Mouse (Mus musculus): ENCODE measurements around the gene Zbp1. TPM values are rescaled to one million over a fixed set of nuclear protein-coding genes. Genes with fewer than 3 reads are reported as not detected.

Gene Zbp1
- polyA plus RNA-seq, 1 experiment: 0.08 TPM

- TF ChIP-seq MYOD1 (IDR thresholded peaks at IDR 0.05; ENCODE audit: control insufficient read depth, insufficient read length, low read depth): no peak
- no peak for TF ChIP-seq FOSL1 (IDR thresholded peaks at IDR 0.05; ENCODE audit: insufficient read depth, low read length, poor library complexity, severe bottlenecking)
- TF ChIP-seq MYOG (IDR thresholded peaks at IDR 0.05; ENCODE audit: control insufficient read depth, extremely low read depth, insufficient read length): no peak
- no peak for TF ChIP-seq CEBPB (IDR thresholded peaks at IDR 0.05; ENCODE audit: low read depth)
- no peak for TF ChIP-seq CTCF (IDR thresholded peaks at IDR 0.05; ENCODE audit: control insufficient read depth, insufficient read depth, insufficient read length)
- TF ChIP-seq USF1 (IDR thresholded peaks at IDR 0.05; ENCODE audit: low read depth): no peak
- no peak for TF ChIP-seq MAX (IDR thresholded peaks at IDR 0.05)
- no peaks in the 10 kb centered on the region for H3K79me3 ChIP-seq (ENCODE audit: low read depth)
- peaks cover 4% of the 10 kb centered on the region for H3K27me3 ChIP-seq (ENCODE audit: control insufficient read depth, insufficient read depth, insufficient read length)
- H3ac ChIP-seq (ENCODE audit: control insufficient read depth, insufficient read length, low read depth): no peak overlapping the region
- H3K36me3 ChIP-seq (ENCODE audit: control insufficient read depth, insufficient read depth): no peaks in the 10 kb centered on the region
- no peaks in the 10 kb centered on the region for H3K79me2 ChIP-seq (ENCODE audit: control insufficient read depth, insufficient read depth)
- no peak overlapping the region for H3K4me3 ChIP-seq (ENCODE audit: insufficient read depth, poor library complexity, severe bottlenecking)
Observed at GRCm38 (mm10) chr2:173202924-173203689, 15.6 kb downstream of the Zbp1 start.

GRCm38 (mm10) chr2:173194796-173195195, 23.9 kb downstream of the Zbp1 start:
- no peak for TF ChIP-seq MYOD1 (IDR thresholded peaks at IDR 0.05; ENCODE audit: control insufficient read depth, insufficient read length, low read depth)
- no peak for TF ChIP-seq CTCF (IDR thresholded peaks at IDR 0.05; ENCODE audit: control insufficient read depth, insufficient read depth, insufficient read length)
- no peak for TF ChIP-seq MYOG (IDR thresholded peaks at IDR 0.05; ENCODE audit: control insufficient read depth, extremely low read depth, insufficient read length)
- no peak for TF ChIP-seq USF1 (IDR thresholded peaks at IDR 0.05; ENCODE audit: low read depth)
- TF ChIP-seq CEBPB (IDR thresholded peaks at IDR 0.05; ENCODE audit: low read depth): no peak
- no peak for TF ChIP-seq FOSL1 (IDR thresholded peaks at IDR 0.05; ENCODE audit: insufficient read depth, low read length, poor library complexity, severe bottlenecking)
- TF ChIP-seq MAX (IDR thresholded peaks at IDR 0.05): no peak
- Histone ChIP-seq H3K79me2 (ENCODE audit: control insufficient read depth, insufficient read depth) (no peaks in the 10 kb centered on the region), H3ac (ENCODE audit: control insufficient read depth, insufficient read length, low read depth) (no peak overlapping the region), H3K79me3 (ENCODE audit: low read depth) (no peaks in the 10 kb centered on the region), H3K4me3 (ENCODE audit: insufficient read depth, poor library complexity, severe bottlenecking) (no peak overlapping the region), H3K36me3 (ENCODE audit: control insufficient read depth, insufficient read depth) (no peaks in the 10 kb centered on the region), H3K27me3 (ENCODE audit: control insufficient read depth, insufficient read depth, insufficient read length) (no peaks in the 10 kb centered on the region)

DNA sequence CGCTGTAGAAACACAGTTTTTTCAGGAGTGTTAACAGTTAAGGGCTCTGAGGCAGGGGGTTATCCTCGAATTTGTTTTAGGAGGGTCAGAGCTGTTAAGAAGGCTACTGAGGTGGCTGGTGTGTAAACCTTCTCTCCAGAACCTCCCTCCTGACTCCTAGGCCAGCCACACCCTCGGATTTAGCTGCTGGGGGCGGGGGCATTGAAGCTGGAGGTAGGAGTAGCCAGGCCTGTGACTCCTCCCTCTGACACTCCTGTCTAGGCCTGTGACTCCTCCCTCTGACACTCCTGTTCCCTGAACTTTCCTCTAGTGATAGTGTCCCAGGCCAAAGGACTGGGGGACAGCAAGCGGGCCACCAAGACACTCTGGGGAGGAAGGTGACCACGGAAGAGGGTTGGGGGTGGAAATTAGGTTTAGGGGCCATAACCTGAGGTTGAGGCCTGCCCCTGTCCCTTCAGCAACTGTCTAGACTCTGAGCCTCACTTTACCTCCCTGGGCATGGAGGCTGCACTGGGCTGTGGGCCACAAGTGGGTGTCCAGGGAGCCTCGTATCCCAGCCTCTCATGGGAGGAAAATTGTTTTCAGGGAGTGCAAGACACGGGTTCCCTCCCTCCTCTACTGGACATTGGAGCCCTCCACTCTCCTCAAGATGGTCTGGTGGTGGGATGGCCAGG, 31.4 kb downstream of the Zbp1 start:
- no peak overlapping the region for H3ac ChIP-seq (ENCODE audit: control insufficient read depth, insufficient read length, low read depth)
- H3K27me3 ChIP-seq (ENCODE audit: control insufficient read depth, insufficient read depth, insufficient read length): peaks cover 6% of the 10 kb centered on the region
- H3K79me3 ChIP-seq (ENCODE audit: low read depth): no peaks in the 10 kb centered on the region
- H3K4me3 ChIP-seq (ENCODE audit: insufficient read depth, poor library complexity, severe bottlenecking): no peak overlapping the region
- no peaks in the 10 kb centered on the region for H3K36me3 ChIP-seq (ENCODE audit: control insufficient read depth, insufficient read depth)
- H3K79me2 ChIP-seq (ENCODE audit: control insufficient read depth, insufficient read depth): no peaks in the 10 kb centered on the region
- TF ChIP-seq FOSL1 (IDR thresholded peaks at IDR 0.05; ENCODE audit: insufficient read depth, low read length, poor library complexity, severe bottlenecking): no peak
- TF ChIP-seq CTCF (IDR thresholded peaks at IDR 0.05; ENCODE audit: control insufficient read depth, insufficient read depth, insufficient read length): no peak
- no peak for TF ChIP-seq CEBPB (IDR thresholded peaks at IDR 0.05; ENCODE audit: low read depth)
- no peak for TF ChIP-seq MYOD1 (IDR thresholded peaks at IDR 0.05; ENCODE audit: control insufficient read depth, insufficient read length, low read depth)
- TF ChIP-seq MYOG (IDR thresholded peaks at IDR 0.05; ENCODE audit: control insufficient read depth, extremely low read depth, insufficient read length): no peak

DNA sequence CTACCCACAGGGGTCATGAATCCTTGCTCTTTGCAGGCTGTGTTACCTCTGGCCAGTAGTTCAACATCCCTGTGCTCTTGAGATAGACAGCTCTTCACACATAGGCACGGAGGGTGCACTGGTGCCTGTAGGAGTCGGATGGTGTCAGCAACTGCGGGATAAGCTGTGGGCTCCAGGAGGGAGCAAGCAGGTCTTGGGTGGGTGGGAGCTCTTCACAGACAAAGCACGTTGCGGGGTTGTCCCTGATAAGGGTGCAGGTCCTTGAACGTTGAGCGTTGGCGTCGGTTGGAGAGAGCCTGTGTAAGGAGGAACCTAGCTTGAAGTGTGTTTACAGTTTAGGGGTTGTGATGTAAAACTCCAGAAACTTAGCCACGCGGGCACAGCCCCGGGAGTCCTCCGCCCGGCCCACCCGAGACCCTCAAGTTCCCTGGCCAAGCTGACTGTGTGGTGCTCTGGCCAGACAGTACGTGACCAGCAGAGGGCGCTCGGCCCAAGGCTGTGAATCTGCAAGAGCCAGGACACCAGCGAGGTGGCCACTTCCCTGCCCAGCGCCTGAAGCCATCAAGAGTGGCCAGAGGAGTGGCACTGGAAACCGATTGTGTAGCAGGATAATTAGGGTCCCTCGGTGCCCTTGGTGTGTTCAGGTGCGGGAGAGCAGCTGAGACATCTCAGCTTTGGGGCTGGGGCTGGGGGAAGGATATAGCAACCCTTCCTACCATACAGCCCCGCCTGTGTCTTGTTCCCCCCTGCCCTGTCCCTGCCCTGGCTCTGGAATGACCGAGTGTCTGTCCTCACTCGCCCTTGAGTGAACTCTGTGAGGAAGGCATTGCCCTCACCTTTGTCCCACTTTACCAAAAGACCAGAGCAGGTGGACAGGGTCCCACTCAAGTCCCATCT, 32.4 kb downstream of the Zbp1 start:
- H3K36me3 ChIP-seq (ENCODE audit: control insufficient read depth, insufficient read depth): no peaks in the 10 kb centered on the region
- H3ac ChIP-seq (ENCODE audit: control insufficient read depth, insufficient read length, low read depth): no peak overlapping the region
- H3K27me3 ChIP-seq (ENCODE audit: control insufficient read depth, insufficient read depth, insufficient read length): peaks cover 12% of the 10 kb centered on the region
- H3K4me3 ChIP-seq (ENCODE audit: insufficient read depth, poor library complexity, severe bottlenecking): no peak overlapping the region
- H3K79me2 ChIP-seq (ENCODE audit: control insufficient read depth, insufficient read depth): no peaks in the 10 kb centered on the region
- H3K79me3 ChIP-seq (ENCODE audit: low read depth): no peaks in the 10 kb centered on the region
- TF ChIP-seq CTCF (IDR thresholded peaks at IDR 0.05; ENCODE audit: control insufficient read depth, insufficient read depth, insufficient read length): peak; percentile 98
- no peak for TF ChIP-seq FOSL1 (IDR thresholded peaks at IDR 0.05; ENCODE audit: insufficient read depth, low read length, poor library complexity, severe bottlenecking)

- Histone ChIP-seq H3ac (ENCODE audit: control insufficient read depth, insufficient read length, low read depth) (no peak overlapping the region), H3K4me3 (ENCODE audit: insufficient read depth, poor library complexity, severe bottlenecking) (no peak overlapping the region), H3K27me3 (ENCODE audit: control insufficient read depth, insufficient read depth, insufficient read length) (peaks cover 22% of the 10 kb centered on the region), H3K79me2 (ENCODE audit: control insufficient read depth, insufficient read depth) (no peaks in the 10 kb centered on the region), H3K79me3 (ENCODE audit: low read depth) (no peaks in the 10 kb centered on the region), H3K36me3 (ENCODE audit: control insufficient read depth, insufficient read depth) (no peaks in the 10 kb centered on the region)
- TF ChIP-seq USF1 (IDR thresholded peaks at IDR 0.05; ENCODE audit: low read depth) (peak; percentile 63), FOSL1 (IDR thresholded peaks at IDR 0.05; ENCODE audit: insufficient read depth, low read length, poor library complexity, severe bottlenecking) (no peak)
Observed at GRCm38 (mm10) chr2:173185282-173185681, 33.4 kb downstream of the Zbp1 start.

Data from C2C12 (cell line).